Mouse (Mus musculus) bone marrow, adult 2 months (tissue): ENCODE measurements around the gene Bid.

ENCODE experiments used
- CTCF ChIP-seq: fragments of 200-500 bp; IDR thresholded peaks from 2 replicates; pipeline ENCODE4 v1.5.1; 2011; ENCODE audit warnings: low read length, control low read depth; ENCODE audit not compliant: control insufficient read depth, insufficient read depth
- POLR2A ChIP-seq: fragments of 200-500 bp; IDR thresholded peaks from 2 replicates; pipeline ENCODE4 v1.6.1; 2011; ENCODE audit warnings: low read depth, mild to moderate bottlenecking, control low read depth, low read length, borderline replicate concordance; ENCODE audit not compliant: control insufficient read depth

- TF ChIP-seq CTCF (no peak), POLR2A (no peak)
These were observed 35.8 kb upstream of the Bid start for GRCm38 (mm10) chr6:120952475-120952874.
